Comparison of ENCODE assay signal across 8 mouse cellular contexts in the genomic region with DNA sequence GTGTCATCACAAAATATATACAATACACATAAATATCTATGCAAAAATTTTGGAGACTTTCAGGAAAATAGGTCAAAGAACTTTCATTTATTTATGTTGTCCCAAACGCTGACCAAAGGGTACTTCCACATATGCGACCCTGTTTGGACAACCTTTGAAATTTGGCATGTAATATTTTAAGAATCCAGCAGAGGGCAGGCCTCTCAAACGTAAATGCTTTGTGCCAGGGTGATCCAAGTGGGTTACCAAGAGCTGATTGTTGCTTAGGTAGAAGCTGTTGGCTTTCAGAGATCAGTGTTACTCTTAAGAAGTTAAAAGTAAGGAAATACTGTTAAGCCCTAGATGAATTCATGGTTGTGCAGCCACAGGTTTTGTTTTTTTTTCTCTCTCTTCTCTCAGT. TPM values are rescaled to one million over a fixed set of nuclear protein-coding genes. Genes with fewer than 3 reads are reported as not detected.
DNase-seq lines count a peak whose midpoint lies in the region; ATAC-seq and TF ChIP-seq lines count a peak whose summit lies in the region.

No protein-coding gene starts in this region.

- WGBS in neural tube, embryonic 12.5 days = 19% methylated on average over 3 of the region's 3 CpGs
- WGBS in neural tube, embryonic 15.5 days = 21% methylated on average over 3 of the region's 3 CpGs
- WGBS in hindbrain, embryonic 12.5 days = 21% methylated on average over 3 of the region's 3 CpGs
- 4% methylated on average over 3 of the region's 3 CpGs for WGBS in stomach, postnatal 0 days

- no peak overlapping the region for H3K4me2 ChIP-seq in neural tube, embryonic 12.5 days (replicated peaks)
- H3K4me2 ChIP-seq in neural tube, embryonic 15.5 days = no peak overlapping the region
- H3K4me2 ChIP-seq in hindbrain, embryonic 12.5 days (replicated peaks) = no peak overlapping the region
- H3K4me2 ChIP-seq in stomach, postnatal 0 days (replicated peaks; ENCODE audit: low read depth) = no peak overlapping the region

- no peaks in the 10 kb centered on the region for H3K36me3 ChIP-seq in neural tube, embryonic 12.5 days
- H3K36me3 ChIP-seq in neural tube, embryonic 15.5 days = no peaks in the 10 kb centered on the region
- no peaks in the 10 kb centered on the region for H3K36me3 ChIP-seq in hindbrain, embryonic 12.5 days
- H3K36me3 ChIP-seq in stomach, postnatal 0 days (ENCODE audit: control insufficient read depth, insufficient read depth, low read length) = no peaks in the 10 kb centered on the region

- no peak overlapping the region for H3K27ac ChIP-seq in neural tube, embryonic 12.5 days
- H3K27ac ChIP-seq in neural tube, embryonic 15.5 days (replicated peaks) = no peak overlapping the region
- H3K27ac ChIP-seq in hindbrain, embryonic 12.5 days = no peak overlapping the region
- H3K27ac ChIP-seq in stomach, postnatal 0 days (replicated peaks) = no peak overlapping the region

- ATAC-seq in neural tube, embryonic 12.5 days (ENCODE audit: low FRiP score, low read depth) = 0 out of 2 replicates have a peak, but pooled peaks have one; percentile 41
- ATAC-seq in neural tube, embryonic 15.5 days (ENCODE audit: low FRiP score) = no peak; the same call in 1 of the 2 replicates
- ATAC-seq in hindbrain, embryonic 12.5 days (ENCODE audit: low FRiP score) = 0 out of 2 replicates have a peak, but pooled peaks have one; percentile 35
- ATAC-seq in stomach, postnatal 0 days (ENCODE audit: low FRiP score, low TSS enrichment) = no peak

- TF ChIP-seq CTCF in stomach, postnatal 0 days (IDR thresholded peaks at IDR 0.05; ENCODE audit: low read depth) = peak; percentile 83

- H3K9ac ChIP-seq in neural tube, embryonic 12.5 days = no peak overlapping the region
- no peak overlapping the region for H3K9ac ChIP-seq in neural tube, embryonic 15.5 days (replicated peaks)
- H3K9ac ChIP-seq in hindbrain, embryonic 12.5 days = no peak overlapping the region
- no peak overlapping the region for H3K9ac ChIP-seq in stomach, postnatal 0 days (ENCODE audit: low read length)

- TF ChIP-seq EP300 in stomach, postnatal 0 days (optimal IDR thresholded peaks at IDR 0.05) = no peak

- intact Hi-C loops in left cerebral cortex, postnatal 25 days (cut with DNase I) = loop anchor here (2.0 to 10.0 kb wide), 3 partner anchors 193 to 541 kb away; no protein-coding TSS in a partner anchor

- H3K27me3 ChIP-seq in neural tube, embryonic 12.5 days (replicated peaks) = no peaks in the 10 kb centered on the region
- H3K27me3 ChIP-seq in neural tube, embryonic 15.5 days (replicated peaks) = no peaks in the 10 kb centered on the region
- no peaks in the 10 kb centered on the region for H3K27me3 ChIP-seq in hindbrain, embryonic 12.5 days
- H3K27me3 ChIP-seq in stomach, postnatal 0 days (ENCODE audit: control insufficient read depth, insufficient read depth, low read length) = no peaks in the 10 kb centered on the region

- H3K4me1 ChIP-seq in neural tube, embryonic 12.5 days = no peaks in the 10 kb centered on the region
- H3K4me1 ChIP-seq in neural tube, embryonic 15.5 days = no peaks in the 10 kb centered on the region
- no peaks in the 10 kb centered on the region for H3K4me1 ChIP-seq in hindbrain, embryonic 12.5 days
- no peaks in the 10 kb centered on the region for H3K4me1 ChIP-seq in stomach, postnatal 0 days (replicated peaks; ENCODE audit: control insufficient read depth, insufficient read depth)

- no peaks in the 10 kb centered on the region for H3K9me3 ChIP-seq in neural tube, embryonic 12.5 days
- no peaks in the 10 kb centered on the region for H3K9me3 ChIP-seq in neural tube, embryonic 15.5 days (replicated peaks)
- H3K9me3 ChIP-seq in hindbrain, embryonic 12.5 days (replicated peaks) = no peaks in the 10 kb centered on the region
- no peaks in the 10 kb centered on the region for H3K9me3 ChIP-seq in stomach, postnatal 0 days (ENCODE audit: control insufficient read depth, low read length)

- H3K4me3 ChIP-seq in neural tube, embryonic 12.5 days = no peak overlapping the region
- H3K4me3 ChIP-seq in neural tube, embryonic 15.5 days (replicated peaks) = no peak overlapping the region
- no peak overlapping the region for H3K4me3 ChIP-seq in hindbrain, embryonic 12.5 days
- H3K4me3 ChIP-seq in stomach, postnatal 0 days (ENCODE audit: low read depth, low read length) = no peak overlapping the region

- DNase-seq in MN1 (ENCODE audit: low spot score) = peak; percentile 56
- DNase-seq in cerebellum, postnatal 10 days = peak; percentile 67 to 79
- DNase-seq in left cerebral cortex, postnatal 25 days (ENCODE audit: low spot score in 2 of 2) = peak; percentile 52 to 56
- peak; percentile 19 for DNase-seq in stomach, postnatal 0 days (ENCODE audit: low spot score)
- DNase-seq in gastrocnemius, postnatal 10 days = no peak

RNA-seq across cellular contexts. Expression of gene 4933409G03Rik, which starts 18.9 kb away (rescaled TPM):
- not detected in 2 replicates for polyA plus RNA-seq in neural tube, embryonic 12.5 days (2016; fragmentation: Nextera tagmentation; extraction: Ambion mirVana)
- not detected in 2 replicates for polyA plus RNA-seq in neural tube, embryonic 15.5 days (2015; fragmentation: Nextera tagmentation; extraction: Ambion mirVana)
- not detected in 2 replicates for polyA plus RNA-seq in hindbrain, embryonic 12.5 days (2016; fragmentation: Nextera tagmentation; extraction: Ambion mirVana)
- not detected for total RNA-seq in left cerebral cortex, postnatal 25 days (2021)
- polyA plus RNA-seq in stomach, postnatal 0 days (2015; fragmentation: Nextera tagmentation; extraction: Ambion mirVana) = not detected in 2 replicates
- not detected for total RNA-seq in gastrocnemius, postnatal 10 days (2021)

Comparison
In these comparisons a context has a peak if more than half of its experiments do, and no peak if none do; other contexts are left out.
1. ATAC-seq: peak in neural tube, embryonic 12.5 days (single experiment) and hindbrain, embryonic 12.5 days (single experiment); none in neural tube, embryonic 15.5 days (single experiment) and stomach, postnatal 0 days (single experiment).